Mouse (Mus musculus) embryonic facial prominence, embryonic 12.5 days (tissue): ENCODE data around the gene Pphln1. TPM values are rescaled to one million over a fixed set of nuclear protein-coding genes. Genes with fewer than 3 reads are reported as not detected.

Source experiments
- ATAC-seq: fragments of 200-750 bp; cut with Nextera tagmentation; 2 replicates; pipeline ENCODE4 v1.8.0; 2017; ENCODE audit not compliant: insufficient number of reproducible peaks, insufficient read depth, low FRiP score, low TSS enrichment
- H3K27ac ChIP-seq: fragments of 300-500 bp; sonication (generic); 2 replicates; pipeline ENCODE4 v1.5.1; 2016; ENCODE audit warnings: mild to moderate bottlenecking
- H3K27me3 ChIP-seq: fragments of 300-500 bp; sonication (generic); 2 replicates; pipeline ENCODE4 v1.6.1; 2016; ENCODE audit warnings: mild to moderate bottlenecking, moderate library complexity
- H3K36me3 ChIP-seq: fragments of 300-500 bp; sonication (generic); 2 replicates; pipeline ENCODE4 v1.6.1; 2016; ENCODE audit warnings: mild to moderate bottlenecking
- H3K4me1 ChIP-seq: fragments of 300-500 bp; sonication (generic); 2 replicates; pipeline ENCODE4 v1.6.1; 2016
- H3K4me2 ChIP-seq: fragments of 300-500 bp; sonication (generic); replicated peaks from 2 replicates; pipeline ENCODE4 v1.6.1; 2016; ENCODE audit warnings: mild to moderate bottlenecking, moderate library complexity
- H3K4me3 ChIP-seq: fragments of 300-500 bp; sonication (generic); 2 replicates; pipeline ENCODE4 v1.5.1; 2016; ENCODE audit warnings: mild to moderate bottlenecking
- H3K9ac ChIP-seq: fragments of 300-500 bp; sonication (generic); 2 replicates; pipeline ENCODE4 v1.6.1; 2016; ENCODE audit warnings: mild to moderate bottlenecking, moderate library complexity
- H3K9me3 ChIP-seq: fragments of 300-500 bp; sonication (generic); 2 replicates; pipeline ENCODE4 v1.6.1; 2016; ENCODE audit warnings: mild to moderate bottlenecking, moderate library complexity
- WGBS: fragments of 180-500 bp; shearing (Covaris S2); methylation state at CpG from one replicate; pipeline ENCODE4 v1.1.7; 2016; 5-methylcytosine and 5-hydroxymethylcytosine counted together
- polyA plus RNA-seq: library from polyadenylated mRNA; unstranded; fragments of >200 nt; fragmentation: Nextera tagmentation; extraction: Ambion mirVana; gene quantifications from 2 replicates; pipeline ENCODE4 v1.2.1, GENCODE M21; 2016

The Pphln1 gene
- polyA plus RNA-seq, 1 experiment from 2014 or later = 81.2 TPM

DNA sequence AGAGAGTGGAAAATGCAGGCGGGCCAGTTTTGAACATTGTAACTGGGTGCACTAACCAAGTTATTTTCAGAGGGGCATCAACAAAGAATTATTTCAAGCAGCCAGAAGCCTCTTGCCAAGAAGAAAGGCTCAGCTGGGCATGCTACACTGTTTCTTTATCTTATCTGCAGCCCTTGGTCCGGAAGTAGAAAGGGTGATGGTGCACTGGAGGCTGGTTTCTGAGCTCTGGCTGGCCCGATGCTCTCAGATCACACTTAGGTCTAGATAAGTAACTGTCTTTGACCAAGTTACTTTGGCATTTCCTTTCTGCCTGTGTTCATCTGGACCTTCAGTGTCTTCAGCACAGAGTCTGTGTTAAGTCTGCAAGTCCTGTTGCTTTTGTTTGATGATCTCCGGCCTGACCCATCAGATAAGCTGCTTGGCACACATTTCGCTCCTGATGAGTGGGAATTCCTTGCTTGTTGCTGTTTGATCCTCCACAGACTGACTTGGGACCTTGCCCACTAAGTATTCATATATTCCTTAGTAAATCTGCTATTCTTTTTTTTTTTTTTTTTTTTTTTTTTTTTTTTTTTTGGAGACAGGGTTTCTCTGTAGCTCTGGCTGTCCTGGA is 127.3 kb downstream of the Pphln1 start:
- no peak for ATAC-seq
- no peaks in the 10 kb centered on the region for H3K27me3 ChIP-seq
- 89% methylated on average over 5 of the region's 5 CpGs for WGBS
- no peak overlapping the region for H3K4me3 ChIP-seq
- H3K9me3 ChIP-seq = no peaks in the 10 kb centered on the region
- H3K9ac ChIP-seq = no peak overlapping the region
- H3K4me1 ChIP-seq = peaks cover 13% of the 10 kb centered on the region
- no peak overlapping the region for H3K4me2 ChIP-seq
- no peak overlapping the region for H3K27ac ChIP-seq
- no peaks in the 10 kb centered on the region for H3K36me3 ChIP-seq

DNA sequence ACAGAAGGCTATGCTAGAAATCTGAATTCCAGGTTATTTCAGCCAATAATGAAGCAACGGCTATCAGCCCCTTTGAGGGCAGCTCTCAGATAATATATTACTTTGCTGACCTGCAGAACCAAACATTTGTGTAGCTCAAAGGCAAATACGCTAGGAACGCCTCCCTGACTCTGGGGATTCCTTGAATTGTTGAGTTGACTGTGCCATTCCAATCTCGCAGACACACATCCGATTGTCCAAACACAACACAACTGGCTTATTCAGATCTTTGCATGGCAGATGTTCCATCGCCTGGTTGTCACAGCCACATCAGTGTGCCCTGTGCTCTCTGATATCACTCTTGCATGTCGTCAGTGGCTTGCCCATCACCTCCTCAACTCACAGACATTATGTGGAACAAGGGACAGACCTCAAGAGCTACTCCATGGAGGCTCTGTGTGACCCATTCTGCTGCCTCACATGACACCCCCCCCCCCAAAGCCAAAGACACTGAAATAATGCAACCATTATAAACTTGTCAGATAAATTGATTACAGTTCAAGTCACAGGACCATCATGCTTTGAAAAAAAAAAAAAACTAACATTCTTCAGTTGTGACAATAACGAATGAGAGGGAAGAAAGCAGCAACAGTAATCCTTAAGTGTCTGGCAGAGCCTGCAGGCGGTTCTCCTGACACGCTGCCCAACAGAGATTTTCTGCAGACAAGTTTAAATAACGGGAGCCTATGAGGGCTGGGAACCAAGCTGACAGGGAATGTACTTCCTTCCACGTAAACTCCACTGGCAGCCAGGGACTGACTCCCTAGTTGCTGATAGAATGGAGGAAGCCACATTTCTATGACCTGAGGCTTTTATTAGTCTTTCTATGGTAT is 131.9 kb downstream of the Pphln1 start:
- no peak for ATAC-seq
- Histone ChIP-seq H3K4me3 (no peak overlapping the region), H3K27ac (no peak overlapping the region), H3K36me3 (no peaks in the 10 kb centered on the region), H3K9me3 (no peaks in the 10 kb centered on the region), H3K4me2 (no peak overlapping the region), H3K4me1 (peaks cover 18% of the 10 kb centered on the region), H3K9ac (no peak overlapping the region), H3K27me3 (no peaks in the 10 kb centered on the region)
- WGBS = 48% methylated on average over 12 of the region's 12 CpGs

DNA sequence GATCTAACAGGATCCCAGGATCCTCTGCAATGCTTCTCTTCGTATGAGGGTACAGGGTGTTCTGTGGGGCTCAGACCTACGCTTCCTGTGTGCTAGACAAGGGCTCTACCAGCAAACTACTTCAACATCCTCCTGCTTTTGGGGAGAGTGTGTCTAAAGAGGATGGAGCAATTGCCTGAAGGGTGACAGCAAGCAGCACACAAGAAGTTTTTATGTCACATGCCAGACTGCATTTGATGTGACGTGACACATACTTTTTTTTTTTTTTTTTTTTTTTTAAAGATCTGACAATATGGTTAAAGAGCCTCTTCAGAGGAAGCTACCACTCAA is 132.5 kb downstream of the Pphln1 start:
- H3K9ac ChIP-seq = no peak overlapping the region
- ATAC-seq = no peak
- no peaks in the 10 kb centered on the region for H3K27me3 ChIP-seq
- H3K27ac ChIP-seq = no peak overlapping the region
- no peaks in the 10 kb centered on the region for H3K9me3 ChIP-seq
- whole genome bisulfite sequencing = 69% methylated on average over 3 of the region's 3 CpGs
- H3K4me2 ChIP-seq = no peak overlapping the region
- peaks cover 18% of the 10 kb centered on the region for H3K4me1 ChIP-seq
- no peaks in the 10 kb centered on the region for H3K36me3 ChIP-seq
- H3K4me3 ChIP-seq = no peak overlapping the region

DNA sequence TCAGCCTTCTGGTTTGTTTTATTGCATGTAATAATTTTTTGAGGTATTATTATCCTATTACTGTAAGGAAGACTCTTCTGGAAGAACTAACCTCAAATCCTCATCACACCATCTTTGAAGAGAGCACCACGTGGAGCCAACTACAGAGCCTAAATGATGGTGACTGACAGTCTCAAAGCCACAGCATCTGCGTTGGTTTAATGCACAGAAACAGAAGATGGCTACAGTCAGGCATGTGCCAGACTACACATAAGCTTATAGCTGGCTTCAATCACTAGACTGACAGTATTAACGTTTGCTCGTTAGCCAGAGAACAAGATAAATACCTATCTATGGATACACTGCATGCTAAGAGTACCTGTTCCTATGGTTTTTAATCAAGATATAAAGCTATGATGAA is 138.0 kb downstream of the Pphln1 start:
- Histone ChIP-seq H3K4me3 (no peak overlapping the region), H3K36me3 (no peaks in the 10 kb centered on the region), H3K4me1 (peaks cover 19% of the 10 kb centered on the region), H3K9me3 (no peaks in the 10 kb centered on the region), H3K4me2 (no peak overlapping the region), H3K27ac (no peak overlapping the region), H3K27me3 (no peaks in the 10 kb centered on the region), H3K9ac (no peak overlapping the region)
- no peak for ATAC-seq
- 56% methylated on average over 4 of the region's 4 CpGs for WGBS

DNA sequence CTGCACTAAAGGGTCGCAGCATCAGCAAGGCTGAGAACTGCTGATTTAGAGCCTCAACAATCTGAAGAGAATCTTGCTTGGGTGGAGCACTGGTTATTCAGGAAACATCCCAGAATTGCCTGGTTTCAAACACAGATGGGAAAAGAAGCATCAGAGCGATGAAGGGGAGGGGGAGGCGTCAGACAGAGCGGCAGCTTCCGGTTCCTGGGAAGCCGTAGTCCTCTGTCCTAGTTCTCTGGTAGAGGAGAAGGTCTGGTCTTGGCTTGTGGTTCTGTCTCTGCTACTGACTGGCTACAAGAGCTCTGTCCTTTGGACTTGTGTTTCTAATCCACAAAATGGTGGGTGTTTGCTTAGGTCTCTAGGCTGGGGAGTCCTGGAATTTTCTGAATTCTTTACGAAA is 139.6 kb downstream of the Pphln1 start:
- 82% methylated on average over 7 of the region's 7 CpGs for WGBS
- Histone ChIP-seq H3K4me2 (no peak overlapping the region), H3K27me3 (no peaks in the 10 kb centered on the region), H3K4me1 (peaks cover 18% of the 10 kb centered on the region), H3K9me3 (no peaks in the 10 kb centered on the region), H3K36me3 (no peaks in the 10 kb centered on the region), H3K4me3 (no peak overlapping the region), H3K9ac (no peak overlapping the region), H3K27ac (no peak overlapping the region)
- ATAC-seq = no peak

DNA sequence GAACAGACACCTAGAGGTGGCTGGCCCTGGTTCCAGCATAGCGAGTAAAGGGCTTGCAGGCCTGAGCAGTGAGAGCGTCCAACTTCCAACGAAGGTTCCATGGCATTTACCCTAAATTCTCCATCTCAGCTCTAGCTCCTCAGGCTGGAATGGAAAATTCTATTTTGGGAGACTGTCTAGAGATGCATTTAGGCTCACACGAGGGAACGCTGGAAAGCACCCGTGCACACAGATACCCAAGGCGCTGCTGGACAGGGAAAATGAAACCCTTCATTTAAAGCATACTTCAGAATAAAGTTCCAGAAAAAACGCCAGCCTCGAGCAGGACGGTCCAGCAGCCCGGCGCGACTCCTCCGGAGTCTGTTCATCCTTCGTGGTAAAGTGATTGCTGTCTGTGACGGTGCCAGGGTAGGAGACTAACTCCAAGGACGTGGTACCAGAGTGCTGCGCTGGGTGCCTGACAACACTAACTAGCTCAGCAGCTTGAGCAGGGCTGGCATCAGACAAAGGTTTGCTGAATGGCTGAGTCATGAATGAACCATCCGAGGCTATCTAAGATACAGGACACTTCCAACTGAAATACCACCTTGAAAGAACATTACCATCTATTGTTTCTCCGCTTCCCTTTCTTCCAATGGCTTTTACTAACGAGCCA is 140.5 kb downstream of the Pphln1 start:
- Histone ChIP-seq H3K9me3 (no peaks in the 10 kb centered on the region), H3K4me2 (no peak overlapping the region), H3K4me3 (no peak overlapping the region), H3K27ac (no peak overlapping the region), H3K4me1 (peaks cover 14% of the 10 kb centered on the region), H3K27me3 (no peaks in the 10 kb centered on the region), H3K36me3 (no peaks in the 10 kb centered on the region), H3K9ac (no peak overlapping the region)
- no peak for ATAC-seq
- 87% methylated on average over 21 of the region's 21 CpGs for WGBS

DNA sequence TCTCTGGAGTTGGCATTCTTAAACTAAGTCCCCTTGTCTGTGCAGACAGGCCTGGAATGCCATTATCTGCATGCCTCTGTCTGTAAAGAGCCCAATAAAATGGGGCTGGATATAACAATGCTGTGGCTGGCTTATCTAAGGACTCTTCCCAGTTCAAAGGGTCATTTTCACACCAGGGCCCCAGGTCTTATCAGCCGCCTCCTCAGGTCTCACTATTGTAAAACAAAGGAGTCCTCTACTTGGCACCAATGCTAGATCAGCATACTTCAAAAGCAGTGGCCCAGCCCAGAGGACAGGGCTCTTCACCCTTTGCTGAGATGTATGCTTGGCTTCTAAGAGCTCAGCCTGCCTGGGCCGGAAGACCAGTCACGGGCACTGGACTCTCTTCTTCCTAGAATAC is 141.3 kb downstream of the Pphln1 start:
- 89% methylated on average over 3 of the region's 3 CpGs for WGBS
- Histone ChIP-seq H3K9ac (no peak overlapping the region), H3K4me2 (no peak overlapping the region), H3K27ac (no peak overlapping the region), H3K4me1 (peaks cover 13% of the 10 kb centered on the region), H3K9me3 (no peaks in the 10 kb centered on the region), H3K36me3 (no peaks in the 10 kb centered on the region), H3K4me3 (no peak overlapping the region), H3K27me3 (no peaks in the 10 kb centered on the region)
- no peak for ATAC-seq

Other genes starting within 250 kb of the Pphln1 start
- gene Gxylt1, start 123.2 kb upstream of the Pphln1 start, polyA plus RNA-seq = 24.3 and 26.1 TPM in 2 replicates
- gene Yaf2, start 61.4 kb upstream of the Pphln1 start, polyA plus RNA-seq = 68.5 and 70.2 TPM in 2 replicates
- gene Zcrb1, start within 50 bp of the Pphln1 start, polyA plus RNA-seq = 155 and 160 TPM in 2 replicates
- gene Prickle1, start 197.5 kb downstream of the Pphln1 start, polyA plus RNA-seq = 41.9 and 51.8 TPM in 2 replicates